Mouse (Mus musculus) megakaryocyte, embryonic 14.5 days (primary cell): ENCODE data around the gene Slc38a6.

Source experiments
- FLI1 ChIP-seq: IDR thresholded peaks from 2 replicates; pipeline ENCODE4 v1.6.1; 2012; ENCODE audit warnings: low read length, inconsistent platforms, mixed read lengths
- GATA1 ChIP-seq: IDR thresholded peaks from 3 replicates; pipeline ENCODE4 v1.6.1; 2012; ENCODE audit warnings: mixed read lengths, low read length, inconsistent platforms, borderline replicate concordance

DNA sequence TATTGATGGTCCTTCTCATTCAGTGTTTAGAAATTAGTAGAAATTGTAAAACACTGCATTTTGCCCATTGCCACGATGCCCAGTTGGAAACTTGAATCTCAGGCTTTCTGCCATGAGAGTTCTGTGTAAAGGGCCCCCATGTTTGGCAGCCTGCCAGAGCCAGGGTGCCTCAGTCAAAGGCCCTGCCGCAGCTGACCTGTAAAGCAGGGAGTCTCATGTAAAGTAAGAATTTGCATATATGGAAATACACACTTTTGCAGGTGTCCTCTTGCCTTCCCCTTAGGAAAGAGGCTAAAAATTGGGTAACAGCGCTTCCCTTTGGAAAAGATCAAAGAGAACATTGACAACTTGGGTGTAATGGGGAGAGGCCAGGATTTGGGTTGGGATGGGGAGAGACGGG is 67.9 kb downstream of the Slc38a6 start:
- no peak for TF ChIP-seq GATA1
- no peak for TF ChIP-seq FLI1
